Mouse (Mus musculus): ENCODE results near the gene Slc8a3. TPM values are rescaled to one million over a fixed set of nuclear protein-coding genes. Genes with fewer than 3 reads are reported as not detected.

The Slc8a3 gene
- polyA plus RNA-seq, 1 experiment from 2014 or later: 0.42 TPM

DNA sequence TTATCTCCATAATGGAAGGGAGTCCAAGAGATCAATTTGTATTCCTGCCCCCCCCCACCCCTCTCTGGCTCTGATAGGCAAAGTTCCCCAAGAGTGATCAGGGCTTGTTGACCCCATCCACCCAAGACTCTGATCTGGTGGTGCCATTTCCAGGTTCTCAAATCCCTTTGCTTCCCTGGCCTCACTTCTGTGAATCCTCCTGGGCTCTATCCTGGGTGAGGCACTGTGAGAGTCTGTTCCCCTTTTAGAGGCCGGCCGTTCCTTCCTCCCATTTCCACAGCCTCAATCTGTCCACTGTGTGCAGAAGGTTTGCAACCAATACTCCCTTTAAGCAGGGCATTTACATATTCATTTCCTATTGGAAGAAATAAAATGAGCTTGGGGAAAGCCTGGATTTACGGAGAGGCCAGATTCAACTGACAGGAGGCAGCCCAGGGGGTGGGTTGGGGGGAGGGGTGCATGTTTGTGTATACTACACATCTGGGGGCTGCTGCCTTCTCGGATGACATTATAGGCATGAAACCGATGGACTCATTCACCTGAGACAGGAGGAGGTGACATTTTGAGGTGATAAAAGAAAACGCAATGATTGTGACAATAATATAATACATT is 106.9 kb downstream of the Slc8a3 start:
- H3K4me3 ChIP-seq (ENCODE audit: low read length): no peak overlapping the region
- no peaks in the 10 kb centered on the region for H3K9me3 ChIP-seq (ENCODE audit: control insufficient read depth, low read length)
- no peak overlapping the region for H3K9ac ChIP-seq (ENCODE audit: low read depth, low read length)
- 33% methylated on average over 6 of the region's 6 CpGs for WGBS
- no peak for ATAC-seq
- H3K4me2 ChIP-seq (ENCODE audit: low read depth, low read length): no peak overlapping the region
- no peak overlapping the region for H3K27ac ChIP-seq (ENCODE audit: low read length)
- no peaks in the 10 kb centered on the region for H3K27me3 ChIP-seq (replicated peaks; ENCODE audit: control insufficient read depth, insufficient read depth, low read length)
- no peaks in the 10 kb centered on the region for H3K36me3 ChIP-seq (ENCODE audit: control insufficient read depth, insufficient read depth, low read length)
- H3K4me1 ChIP-seq (ENCODE audit: control insufficient read depth, insufficient read depth, low read length): no peaks in the 10 kb centered on the region

GRCm38 (mm10) chr12:81224843-81225242 is 108.1 kb downstream of the Slc8a3 start:
- Histone ChIP-seq H3K36me3 (ENCODE audit: control insufficient read depth, insufficient read depth, low read length) (no peaks in the 10 kb centered on the region), H3K9ac (ENCODE audit: low read depth, low read length) (no peak overlapping the region), H3K4me2 (ENCODE audit: low read depth, low read length) (no peak overlapping the region), H3K9me3 (ENCODE audit: control insufficient read depth, low read length) (no peaks in the 10 kb centered on the region), H3K4me1 (ENCODE audit: control insufficient read depth, insufficient read depth, low read length) (no peaks in the 10 kb centered on the region), H3K27me3 (replicated peaks; ENCODE audit: control insufficient read depth, insufficient read depth, low read length) (no peaks in the 10 kb centered on the region), H3K4me3 (ENCODE audit: low read length) (no peak overlapping the region), H3K27ac (ENCODE audit: low read length) (no peak overlapping the region)
- ATAC-seq: no peak
- 77% methylated on average over 2 of the region's 2 CpGs for WGBS

GRCm38 (mm10) chr12:81223276-81223675 is 109.7 kb downstream of the Slc8a3 start:
- Histone ChIP-seq H3K27me3 (replicated peaks; ENCODE audit: control insufficient read depth, insufficient read depth, low read length) (no peaks in the 10 kb centered on the region), H3K36me3 (ENCODE audit: control insufficient read depth, insufficient read depth, low read length) (no peaks in the 10 kb centered on the region), H3K4me2 (ENCODE audit: low read depth, low read length) (no peak overlapping the region), H3K9ac (ENCODE audit: low read depth, low read length) (no peak overlapping the region), H3K4me3 (ENCODE audit: low read length) (no peak overlapping the region), H3K4me1 (ENCODE audit: control insufficient read depth, insufficient read depth, low read length) (no peaks in the 10 kb centered on the region), H3K9me3 (ENCODE audit: control insufficient read depth, low read length) (no peaks in the 10 kb centered on the region), H3K27ac (ENCODE audit: low read length) (no peak overlapping the region)
- no peak for ATAC-seq
- WGBS: 74% methylated on average over 2 of the region's 2 CpGs

DNA sequence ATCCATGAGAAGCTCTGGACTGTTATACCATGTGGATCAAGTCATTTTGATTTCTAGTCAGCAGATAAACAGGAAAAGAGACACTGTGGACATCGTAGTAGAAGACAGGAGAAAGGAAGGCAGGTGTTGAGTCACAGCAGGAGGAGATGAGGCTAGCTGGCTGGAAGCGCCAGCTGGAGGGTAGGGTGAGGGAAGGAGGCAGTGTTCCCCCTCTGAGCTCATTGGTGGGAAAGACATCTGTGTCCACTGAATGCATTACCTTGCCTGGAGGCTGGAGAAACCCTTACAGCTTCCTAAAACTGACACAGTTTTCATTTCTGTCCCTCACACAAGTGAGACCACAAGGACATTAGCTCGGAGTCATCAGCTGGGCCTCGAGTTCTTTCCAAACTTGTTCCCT is 113.6 kb downstream of the Slc8a3 start:
- Histone ChIP-seq H3K9ac (ENCODE audit: low read depth, low read length) (no peak overlapping the region), H3K27me3 (replicated peaks; ENCODE audit: control insufficient read depth, insufficient read depth, low read length) (no peaks in the 10 kb centered on the region), H3K4me3 (ENCODE audit: low read length) (no peak overlapping the region), H3K4me1 (ENCODE audit: control insufficient read depth, insufficient read depth, low read length) (no peaks in the 10 kb centered on the region), H3K27ac (ENCODE audit: low read length) (no peak overlapping the region), H3K36me3 (ENCODE audit: control insufficient read depth, insufficient read depth, low read length) (no peaks in the 10 kb centered on the region), H3K9me3 (ENCODE audit: control insufficient read depth, low read length) (no peaks in the 10 kb centered on the region), H3K4me2 (ENCODE audit: low read depth, low read length) (no peak overlapping the region)
- WGBS: 67% methylated on average over 4 of the region's 4 CpGs
- ATAC-seq: no peak

GRCm38 (mm10) chr12:81208559-81208958 is 124.4 kb downstream of the Slc8a3 start:
- Histone ChIP-seq H3K4me3 (ENCODE audit: low read length) (no peak overlapping the region), H3K9ac (ENCODE audit: low read depth, low read length) (no peak overlapping the region), H3K9me3 (ENCODE audit: control insufficient read depth, low read length) (no peaks in the 10 kb centered on the region), H3K36me3 (ENCODE audit: control insufficient read depth, insufficient read depth, low read length) (no peaks in the 10 kb centered on the region), H3K27ac (ENCODE audit: low read length) (no peak overlapping the region), H3K27me3 (replicated peaks; ENCODE audit: control insufficient read depth, insufficient read depth, low read length) (no peaks in the 10 kb centered on the region), H3K4me1 (ENCODE audit: control insufficient read depth, insufficient read depth, low read length) (no peaks in the 10 kb centered on the region), H3K4me2 (ENCODE audit: low read depth, low read length) (no peak overlapping the region)
- 47% methylated on average over 2 of the region's 2 CpGs for WGBS
- ATAC-seq: no peak

GRCm38 (mm10) chr12:81205619-81206560 is 127.1 kb downstream of the Slc8a3 start:
- H3K9ac ChIP-seq (ENCODE audit: low read depth, low read length): no peak overlapping the region
- H3K27me3 ChIP-seq (replicated peaks; ENCODE audit: control insufficient read depth, insufficient read depth, low read length): no peaks in the 10 kb centered on the region
- no peaks in the 10 kb centered on the region for H3K4me1 ChIP-seq (ENCODE audit: control insufficient read depth, insufficient read depth, low read length)
- WGBS: 24% methylated on average over 6 of the region's 6 CpGs
- H3K4me3 ChIP-seq (ENCODE audit: low read length): no peak overlapping the region
- no peak overlapping the region for H3K4me2 ChIP-seq (ENCODE audit: low read depth, low read length)
- ATAC-seq: no peak
- H3K36me3 ChIP-seq (ENCODE audit: control insufficient read depth, insufficient read depth, low read length): no peaks in the 10 kb centered on the region
- H3K9me3 ChIP-seq (ENCODE audit: control insufficient read depth, low read length): no peaks in the 10 kb centered on the region
- H3K27ac ChIP-seq (ENCODE audit: low read length): no peak overlapping the region

DNA sequence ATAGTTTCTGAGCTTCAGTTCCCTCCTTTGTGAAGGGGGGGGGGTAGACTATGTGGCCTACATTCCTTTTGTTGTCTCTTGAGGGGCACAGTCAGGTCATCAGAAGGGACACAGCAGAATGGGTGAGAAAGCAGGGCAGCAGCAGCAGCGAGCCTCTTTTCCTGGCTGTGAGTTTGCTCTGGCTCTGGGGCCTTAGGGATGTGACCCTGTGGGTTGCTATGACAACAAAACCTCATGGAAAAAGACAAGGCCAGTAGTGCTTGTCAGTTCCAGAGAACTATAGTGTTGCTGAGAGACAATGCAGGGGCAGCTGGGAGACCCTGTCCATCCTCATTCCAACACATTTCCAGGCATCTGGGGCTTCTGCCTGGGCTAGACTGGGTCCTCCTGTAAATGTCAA is 129.8 kb downstream of the Slc8a3 start:
- ATAC-seq: no peak
- H3K4me3 ChIP-seq (ENCODE audit: low read length): no peak overlapping the region
- no peaks in the 10 kb centered on the region for H3K4me1 ChIP-seq (ENCODE audit: control insufficient read depth, insufficient read depth, low read length)
- WGBS: 21% methylated on average over 1 of the region's 1 CpGs
- H3K36me3 ChIP-seq (ENCODE audit: control insufficient read depth, insufficient read depth, low read length): no peaks in the 10 kb centered on the region
- H3K9me3 ChIP-seq (ENCODE audit: control insufficient read depth, low read length): no peaks in the 10 kb centered on the region
- H3K9ac ChIP-seq (ENCODE audit: low read depth, low read length): no peak overlapping the region
- H3K4me2 ChIP-seq (ENCODE audit: low read depth, low read length): no peak overlapping the region
- no peak overlapping the region for H3K27ac ChIP-seq (ENCODE audit: low read length)
- H3K27me3 ChIP-seq (replicated peaks; ENCODE audit: control insufficient read depth, insufficient read depth, low read length): no peaks in the 10 kb centered on the region

DNA sequence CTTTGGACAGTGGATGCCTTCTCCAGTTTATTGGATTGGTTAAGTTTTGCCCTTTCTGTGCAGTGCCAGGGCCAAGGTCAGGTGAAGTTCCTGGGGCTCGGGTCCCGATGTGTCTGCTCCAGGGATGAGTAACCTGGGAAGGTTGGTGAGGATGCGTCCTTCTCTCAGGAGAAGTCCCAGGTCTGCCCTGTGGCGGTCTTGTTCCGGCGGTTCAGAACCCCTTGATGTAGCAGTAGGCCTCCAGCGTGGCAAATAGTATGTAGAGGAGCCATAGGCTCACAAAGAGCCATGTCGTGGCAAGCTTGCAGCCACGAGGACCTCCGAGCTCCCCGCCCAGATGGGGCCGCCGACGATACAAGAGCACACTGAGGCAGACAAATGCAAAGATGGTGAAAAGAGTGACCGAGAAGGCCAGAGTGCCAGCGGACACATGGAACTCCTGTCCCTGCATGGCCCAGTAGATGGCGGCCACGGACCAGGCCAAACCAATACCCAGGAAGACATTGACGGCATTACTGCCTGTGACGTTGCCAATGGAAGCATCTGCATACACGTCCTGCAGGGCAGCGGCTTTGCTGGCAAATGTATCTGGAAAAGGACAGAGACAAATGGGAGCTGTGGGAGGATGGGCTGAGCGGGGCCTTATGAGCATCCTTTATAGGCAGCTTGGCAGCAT is 133.6 kb downstream of the Slc8a3 start:
- no peaks in the 10 kb centered on the region for H3K9me3 ChIP-seq (ENCODE audit: control insufficient read depth, low read length)
- H3K4me2 ChIP-seq (ENCODE audit: low read depth, low read length): no peak overlapping the region
- 36% methylated on average over 23 of the region's 23 CpGs for WGBS
- H3K4me1 ChIP-seq (ENCODE audit: control insufficient read depth, insufficient read depth, low read length): no peaks in the 10 kb centered on the region
- H3K4me3 ChIP-seq (ENCODE audit: low read length): no peak overlapping the region
- H3K36me3 ChIP-seq (ENCODE audit: control insufficient read depth, insufficient read depth, low read length): no peaks in the 10 kb centered on the region
- H3K27ac ChIP-seq (ENCODE audit: low read length): no peak overlapping the region
- H3K27me3 ChIP-seq (replicated peaks; ENCODE audit: control insufficient read depth, insufficient read depth, low read length): no peaks in the 10 kb centered on the region
- H3K9ac ChIP-seq (ENCODE audit: low read depth, low read length): no peak overlapping the region
- peak; percentile 64; the same call in 1 of the 2 replicates for ATAC-seq

GRCm38 (mm10) chr12:81197468-81198075 is 135.4 kb downstream of the Slc8a3 start:
- no peaks in the 10 kb centered on the region for H3K27me3 ChIP-seq (replicated peaks; ENCODE audit: control insufficient read depth, insufficient read depth, low read length)
- H3K9ac ChIP-seq (ENCODE audit: low read depth, low read length): no peak overlapping the region
- no peak for ATAC-seq
- no peak overlapping the region for H3K4me3 ChIP-seq (ENCODE audit: low read length)
- no peak overlapping the region for H3K4me2 ChIP-seq (ENCODE audit: low read depth, low read length)
- H3K36me3 ChIP-seq (ENCODE audit: control insufficient read depth, insufficient read depth, low read length): no peaks in the 10 kb centered on the region
- no peak overlapping the region for H3K27ac ChIP-seq (ENCODE audit: low read length)
- no peaks in the 10 kb centered on the region for H3K4me1 ChIP-seq (ENCODE audit: control insufficient read depth, insufficient read depth, low read length)
- H3K9me3 ChIP-seq (ENCODE audit: control insufficient read depth, low read length): no peaks in the 10 kb centered on the region
- WGBS: 61% methylated on average over 5 of the region's 5 CpGs
